Mouse (Mus musculus): ENCODE measurements around the gene Arid4a. TPM values are rescaled to one million over a fixed set of nuclear protein-coding genes. Genes with fewer than 3 reads are reported as not detected.

Gene Arid4a
- total RNA-seq, 2 experiments from 2014 or later: 21.2 to 22.3 TPM

Other genes starting within 250 kb of the Arid4a start
- gene Frmd6, start 190.5 kb upstream of the Arid4a start, total RNA-seq (2021): 100 to 1,000 TPM in 1 of 2 experiments, 10 to 100 TPM in 1; 53.2 to 139 TPM
- gene Actr10, start 78.1 kb upstream of the Arid4a start, total RNA-seq (2021): 100 to 1,000 TPM; 205 to 206 TPM
- gene Psma3, start 41.4 kb upstream of the Arid4a start, total RNA-seq (2021): 100 to 1,000 TPM; 366 to 395 TPM
- 10 to 100 TPM in 1 of 2 experiments, 1 to 10 TPM in 1; 3.7 to 12.3 TPM for gene Tomm20l, start 95.4 kb downstream of the Arid4a start, total RNA-seq (2021)
- 10 to 100 TPM; 50.3 to 56.3 TPM for gene Timm9, start 120.7 kb downstream of the Arid4a start, total RNA-seq (2021)
- 1 to 10 TPM; 9.1 to 9.3 TPM for gene 2700049A03Rik, start 120.9 kb downstream of the Arid4a start, total RNA-seq (2021)